Mouse (Mus musculus) hematopoietic stem cell, adult 5-6 weeks (primary cell): ENCODE measurements around the gene Oprm1. TPM values are rescaled to one million over a fixed set of nuclear protein-coding genes. Genes with fewer than 3 reads are reported as not detected.

Source experiments
- total RNA-seq: library from RNA; stranded (forward); fragments of 172-1452, 232-1000 nt; gene quantifications from 2 replicates; pipeline ENCODE4 v1.2.3, GENCODE M21; 2017

Gene Oprm1
- total RNA-seq, 1 experiment from 2014 or later, result not detected

Other genes with a start within 250 kb of the Oprm1 start
- not detected in 2 replicates for gene Gm10945, start 3.3 kb downstream of the Oprm1 start, total RNA-seq